Mouse (Mus musculus): ENCODE results near the gene Wdr17.
A peak's percentile ranks its signal among the peaks of the same experiment; 100 is the strongest.
"Not testable (repeated sequence)": the region's sequence is repeated elsewhere in the genome, so short reads cannot be mapped to it uniquely, and the experiment has no call there.

Wdr17 gene

GRCm38 (mm10) chr8:54791858-54792698 is 94.9 kb downstream of the Wdr17 start:
- DNase-seq (ENCODE audit: low spot score): no peak

- DNase-seq (ENCODE audit: low spot score): peak; percentile 31
These were observed 106.6 kb downstream of the Wdr17 start for GRCm38 (mm10) chr8:54780134-54780942.

GRCm38 (mm10) chr8:54779317-54780133 is 107.5 kb downstream of the Wdr17 start:
- DNase-seq (ENCODE audit: low spot score): peak; percentile 7

GRCm38 (mm10) chr8:54777012-54777411 is 110.0 kb downstream of the Wdr17 start:
- no peak for DNase-seq (ENCODE audit: low spot score)

- no peak for DNase-seq (ENCODE audit: low spot score)
These were observed 110.7 kb downstream of the Wdr17 start for GRCm38 (mm10) chr8:54776241-54776640.

- DNase-seq (ENCODE audit: low spot score): no peak
These were observed 129.3 kb downstream of the Wdr17 start for GRCm38 (mm10) chr8:54757646-54758045.

- DNase-seq (ENCODE audit: low spot score): no peak
These were observed 150.2 kb downstream of the Wdr17 start for GRCm38 (mm10) chr8:54736660-54737312.

GRCm38 (mm10) chr8:54724668-54725035 is 162.3 kb downstream of the Wdr17 start:
- DNase-seq (ENCODE audit: low spot score): no peak

GRCm38 (mm10) chr8:54723976-54724667 is 162.9 kb downstream of the Wdr17 start:
- DNase-seq (ENCODE audit: low spot score): peak; percentile 75

GRCm38 (mm10) chr8:54718515-54718914 is 168.5 kb downstream of the Wdr17 start:
- no peak for DNase-seq (ENCODE audit: low spot score)

- DNase-seq (ENCODE audit: low spot score): no peak
These were observed 181.2 kb downstream of the Wdr17 start for GRCm38 (mm10) chr8:54705743-54706142.

GRCm38 (mm10) chr8:54671806-54672205 is 215.2 kb downstream of the Wdr17 start:
- no peak for DNase-seq (ENCODE audit: low spot score)

- no peak for DNase-seq (ENCODE audit: low spot score)
These were observed 219.2 kb downstream of the Wdr17 start for GRCm38 (mm10) chr8:54667756-54668155.

GRCm38 (mm10) chr8:54660675-54661074 is 226.3 kb downstream of the Wdr17 start:
- peak; percentile 57 for DNase-seq (ENCODE audit: low spot score)

- DNase-seq (ENCODE audit: low spot score): no peak
These were observed 227.3 kb downstream of the Wdr17 start for GRCm38 (mm10) chr8:54659703-54660102.

GRCm38 (mm10) chr8:54638634-54639033 is 248.3 kb downstream of the Wdr17 start:
- DNase-seq (ENCODE audit: low spot score): no peak

- DNase-seq (ENCODE audit: low spot score): not testable (repeated sequence)
These were observed 270.3 kb downstream of the Wdr17 start for GRCm38 (mm10) chr8:54616710-54617109.

GRCm38 (mm10) chr8:54610238-54610637 is 276.7 kb downstream of the Wdr17 start:
- peak; percentile 19 for DNase-seq (ENCODE audit: low spot score)

- no peak for DNase-seq (ENCODE audit: low spot score)
These were observed 277.6 kb downstream of the Wdr17 start for GRCm38 (mm10) chr8:54609336-54609735.

GRCm38 (mm10) chr8:54603440-54603839 is 283.5 kb downstream of the Wdr17 start:
- DNase-seq (ENCODE audit: low spot score): no peak

- peak; percentile 16 for DNase-seq (ENCODE audit: low spot score)
These were observed 286.2 kb downstream of the Wdr17 start, which contains the start of gene Spata4 for GRCm38 (mm10) chr8:54600671-54601251. TSS of gene Spata4 (plus strand) at chr8:54600781.
